Mouse (Mus musculus) liver, embryonic 14.5 days (tissue): Measurements from ENCODE around the gene Hnrnpll. TPM values are rescaled to one million over a fixed set of nuclear protein-coding genes. Genes with fewer than 3 reads are reported as not detected.
"Not testable (repeated sequence)": the region's sequence is repeated elsewhere in the genome, so short reads cannot be mapped to it uniquely, and the experiment has no call there.

Experiments
- ATAC-seq: fragments of 200-750 bp; cut with Nextera tagmentation; 2 replicates; pipeline ENCODE4 v1.8.0; 2017; ENCODE audit warnings: moderate number of reproducible peaks, mild to moderate bottlenecking, moderate library complexity; ENCODE audit not compliant: insufficient read depth
- DNase-seq, 3 experiments: peaks; one replicate each; pipeline ENCODE4 v3.0.0-alpha.2; 2012 to 2013; ENCODE audit warnings: low read depth in 3 of 3, low spot score in 3 of 3
- H3K27ac ChIP-seq: fragments of 300-500 bp; sonication (generic); 2 replicates; pipeline ENCODE4 v1.5.1; 2014; ENCODE audit warnings: moderate library complexity, mild to moderate bottlenecking, control low read depth, inconsistent platforms
- H3K27me3 ChIP-seq: fragments of 300-500 bp; sonication (generic); 2 replicates; pipeline ENCODE4 v1.6.1; 2014; ENCODE audit warnings: mild to moderate bottlenecking, low read length, moderate library complexity; ENCODE audit not compliant: control insufficient read depth, insufficient read depth
- H3K36me3 ChIP-seq: fragments of 300-500 bp; sonication (generic); replicated peaks from 2 replicates; pipeline ENCODE4 v1.6.1; 2014; ENCODE audit warnings: low read depth; ENCODE audit not compliant: control insufficient read depth, insufficient read depth
- H3K4me1 ChIP-seq, 2 experiments: fragments of 200-500 bp in 1 of 2; fragments of 300-500 bp in 1 of 2; sonication (generic) in 1 of 2; replicated peaks; 2 replicates each; pipeline ENCODE4 v1.6.1; 2012 to 2014; ENCODE audit warnings: antibody characterized with exemption in 1 of 2, inconsistent platforms in 1 of 2, low read length in 1 of 2; ENCODE audit not compliant: control insufficient read depth in 2 of 2, insufficient read depth in 2 of 2
- H3K4me2 ChIP-seq: fragments of 300-500 bp; sonication (generic); 2 replicates; pipeline ENCODE4 v1.6.1; 2014; ENCODE audit warnings: low read depth, mild to moderate bottlenecking, control low read depth, moderate library complexity
- H3K4me3 ChIP-seq, 2 experiments: fragments of 200-500 bp in 1 of 2; fragments of 300-500 bp in 1 of 2; sonication (generic) in 1 of 2; 2 replicates each; pipeline ENCODE4 v1.5.1; 2012 to 2014; ENCODE audit warnings: low read depth in 2 of 2, low read length in 2 of 2, mild to moderate bottlenecking in 2 of 2, control low read depth in 1 of 2, inconsistent platforms in 1 of 2, moderate library complexity in 1 of 2; ENCODE audit not compliant: insufficient read depth in 1 of 2
- H3K9ac ChIP-seq: fragments of 300-500 bp; sonication (generic); replicated peaks from 2 replicates; pipeline ENCODE4 v1.6.1; 2014; ENCODE audit warnings: mild to moderate bottlenecking, control low read depth, moderate library complexity
- H3K9me3 ChIP-seq: fragments of 300-500 bp; sonication (generic); 2 replicates; pipeline ENCODE4 v1.6.1; 2016; ENCODE audit warnings: low read length, mixed read lengths; ENCODE audit not compliant: control insufficient read depth
- CTCF ChIP-seq: IDR thresholded peaks from 2 replicates; pipeline ENCODE4 v1.5.1; 2016; ENCODE audit warnings: antibody characterized with exemption, low read depth, control low read depth
- EP300 ChIP-seq: IDR thresholded peaks from 2 replicates; pipeline ENCODE4 v1.6.1; 2016; ENCODE audit warnings: antibody characterized with exemption, low read depth
- WGBS: fragments of 180-500 bp; shearing (Covaris S2); extraction: QIAGEN DNeasy Blood & Tissue Kit; methylation state at CpG from one replicate; pipeline ENCODE4 v1.1.7; 2014; ENCODE audit not compliant: insufficient replicate concordance; 5-methylcytosine and 5-hydroxymethylcytosine counted together
- polyA plus RNA-seq, 2 experiments: library from polyadenylated mRNA; depleted of rRNA in 1 of 2; stranded (reverse) in 1 of 2; unstranded in 1 of 2; fragments of >200 nt; fragmentation: Nextera tagmentation in 1 of 2; extraction: Ambion mirVana in 1 of 2; gene quantifications; 2 replicates each; pipeline versions ENCODE4 v1.2.1 to v1.2.3; 2012 to 2014

Hnrnpll gene
- polyA plus RNA-seq, 2 experiments = 23.1 to 23.5 TPM

- no peak overlapping the region for H3K27ac ChIP-seq
- peak overlapping the region; percentile 42 for H3K4me2 ChIP-seq
- WGBS = 13% methylated on average over 8 of the region's 8 CpGs
- H3K36me3 ChIP-seq = no peaks in the 10 kb centered on the region
- no peak for TF ChIP-seq CTCF
- TF ChIP-seq EP300 = peak; percentile 91
- peaks cover 18 to 34% of the 10 kb centered on the region in 2 experiments for H3K4me1 ChIP-seq
- peak; percentile 52 to 60 (median 59) for DNase-seq
- ATAC-seq = peak; percentile 92
- no peaks in the 10 kb centered on the region for H3K9me3 ChIP-seq
- no peaks in the 10 kb centered on the region; the same call in 1 of the 2 replicates for H3K27me3 ChIP-seq
- H3K4me3 ChIP-seq = peak overlapping the region in 1 of 2 experiments; percentile 26; a peak in 1 of 4 replicates
- H3K9ac ChIP-seq = no peak overlapping the region
These were observed 47.7 kb downstream of the Hnrnpll start for GRCm38 (mm10) chr17:80014361-80014809.

- H3K9ac ChIP-seq = no peak overlapping the region
- H3K4me3 ChIP-seq = no peak overlapping the region
- peaks cover 5 to 13% of the 10 kb centered on the region in 2 experiments for H3K4me1 ChIP-seq
- WGBS = 49% methylated on average over 15 of the region's 15 CpGs
- no peaks in the 10 kb centered on the region for H3K36me3 ChIP-seq
- H3K27ac ChIP-seq = no peak overlapping the region
- no peaks in the 10 kb centered on the region; the same call in 1 of the 2 replicates for H3K27me3 ChIP-seq
- no peak for DNase-seq
- TF ChIP-seq EP300 = no peak
- no peak for TF ChIP-seq CTCF
- no peak for ATAC-seq
- H3K9me3 ChIP-seq = no peaks in the 10 kb centered on the region
- no peak overlapping the region for H3K4me2 ChIP-seq
These were observed 52.2 kb downstream of the Hnrnpll start for GRCm38 (mm10) chr17:80009926-80010325.

DNA sequence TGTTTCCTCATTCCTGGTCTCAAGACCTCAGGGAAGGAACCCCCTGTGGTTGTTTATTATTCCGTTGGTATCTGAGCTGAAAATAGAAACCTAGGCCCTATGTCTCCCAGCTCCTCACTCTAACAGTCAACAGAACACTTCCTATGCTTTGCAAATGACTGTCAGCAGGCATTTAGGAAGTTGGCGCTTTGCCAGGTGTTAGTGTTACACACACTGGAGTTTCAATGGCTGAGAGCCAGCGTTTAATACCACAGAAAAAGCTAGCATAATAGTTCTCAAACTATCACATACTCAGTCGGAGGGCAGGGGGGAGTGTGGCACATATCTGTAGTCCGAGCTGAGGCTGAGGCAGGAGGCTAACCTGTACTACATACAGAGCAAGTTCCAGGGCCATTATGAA is 53.3 kb downstream of the Hnrnpll start:
- no peak overlapping the region for H3K4me3 ChIP-seq
- H3K9ac ChIP-seq = no peak overlapping the region
- H3K27ac ChIP-seq = no peak overlapping the region
- TF ChIP-seq CTCF (no peak), EP300 (no peak)
- H3K4me1 ChIP-seq = peaks cover 2% of the 10 kb centered on the region in 2 experiments; a peak in 3 of 4 replicates
- H3K27me3 ChIP-seq = no peaks in the 10 kb centered on the region; the same call in 1 of the 2 replicates
- no peak overlapping the region for H3K4me2 ChIP-seq
- DNase-seq (no peak), ATAC-seq (peak; percentile 10; the same call in 1 of the 2 replicates)
- 33% methylated on average over 5 of the region's 5 CpGs for WGBS
- no peaks in the 10 kb centered on the region for H3K36me3 ChIP-seq
- H3K9me3 ChIP-seq = no peaks in the 10 kb centered on the region

- 22% methylated on average over 17 of the region's 17 CpGs for WGBS
- peak; percentile 62; the same call in 1 of the 2 replicates for ATAC-seq
- no peaks in the 10 kb centered on the region for H3K36me3 ChIP-seq
- TF ChIP-seq CTCF (peak; percentile 81), EP300 (no peak)
- H3K27me3 ChIP-seq = no peaks in the 10 kb centered on the region; the same call in 1 of the 2 replicates
- no peak overlapping the region for H3K4me3 ChIP-seq
- H3K4me2 ChIP-seq = peak overlapping the region; percentile 37
- no peak overlapping the region for H3K27ac ChIP-seq
- no peaks in the 10 kb centered on the region for H3K9me3 ChIP-seq
- H3K9ac ChIP-seq = no peak overlapping the region
- H3K4me1 ChIP-seq = no peaks in the 10 kb centered on the region
- DNase-seq = peak; percentile 34 to 47 (median 41)
These were observed 57.5 kb downstream of the Hnrnpll start for GRCm38 (mm10) chr17:80004345-80005239.

GRCm38 (mm10) chr17:80003851-80004250 is 58.3 kb downstream of the Hnrnpll start:
- H3K27me3 ChIP-seq, H3K4me3 ChIP-seq, H3K9ac ChIP-seq, H3K4me1 ChIP-seq, DNase-seq, H3K9me3 ChIP-seq, H3K27ac ChIP-seq, ATAC-seq, H3K4me2 ChIP-seq, H3K36me3 ChIP-seq: not testable (repeated sequence)
- WGBS = 75% methylated on average over 3 of the region's 3 CpGs
- 0 out of 2 replicates have a peak, but pooled peaks have one; percentile 3 for TF ChIP-seq CTCF
